Mouse (Mus musculus): ENCODE measurements around the gene Ppfia3. TPM values are rescaled to one million over a fixed set of nuclear protein-coding genes. Genes with fewer than 3 reads are reported as not detected.

The Ppfia3 gene
- polyA plus RNA-seq, 1 experiment from 2014 or later: 10.7 TPM

DNA sequence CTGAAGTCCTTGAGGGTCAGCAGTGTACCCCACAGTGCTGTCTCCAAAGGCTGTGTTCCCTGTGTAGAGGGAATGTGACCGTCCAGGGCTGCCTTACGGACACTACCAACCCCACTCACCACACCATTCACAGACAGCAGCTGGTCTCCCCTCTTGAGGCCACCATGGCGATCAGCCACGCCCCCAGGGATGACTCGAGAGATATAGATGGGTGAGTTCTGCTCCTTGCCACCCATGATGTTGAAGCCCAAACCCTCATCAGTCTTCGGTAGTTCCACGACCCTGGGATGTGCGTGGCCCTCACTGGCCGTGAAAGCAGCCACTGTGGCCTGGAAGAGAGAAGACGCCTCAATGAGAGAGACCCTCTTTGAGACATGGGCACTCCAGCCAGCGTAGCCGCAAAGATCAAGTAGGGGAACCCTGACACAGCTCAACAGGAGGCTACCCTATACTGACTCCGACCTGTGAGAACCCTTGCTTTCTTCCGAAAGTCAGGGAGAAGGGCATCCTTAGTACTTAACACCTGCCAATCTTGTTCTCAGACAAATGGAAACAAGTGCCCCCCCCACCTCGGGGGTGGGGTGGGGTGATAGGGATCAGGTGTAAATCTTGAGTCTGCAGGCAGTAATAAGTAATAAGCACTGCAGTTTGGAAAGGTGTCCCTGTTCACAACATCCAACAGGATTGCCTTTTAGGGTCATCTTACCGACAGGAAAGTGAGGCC is 2.4 kb upstream of the Ppfia3 start:
- Histone ChIP-seq H3K4me2 (ENCODE audit: low read length) (no peak overlapping the region), H3K9me3 (replicated peaks; ENCODE audit: control insufficient read depth, low read length) (no peaks in the 10 kb centered on the region), H3K4me3 (ENCODE audit: low read depth, low read length) (no peak overlapping the region), H3K27me3 (replicated peaks; ENCODE audit: control insufficient read depth, insufficient read depth, low read length) (peaks cover 6% of the 10 kb centered on the region; the same call in 1 of the 2 replicates), H3K27ac (ENCODE audit: low read depth, low read length) (no peak overlapping the region), H3K4me1 (ENCODE audit: control insufficient read depth, insufficient read depth, low read length) (peaks cover 28% of the 10 kb centered on the region), H3K9ac (ENCODE audit: low read length) (no peak overlapping the region), H3K36me3 (ENCODE audit: control insufficient read depth, insufficient read depth, low read length) (peaks cover 26% of the 10 kb centered on the region)
- no peak for DNase-seq (ENCODE audit: low spot score)
- WGBS: 75% methylated on average over 16 of the region's 16 CpGs
- ATAC-seq: no peak

GRCm38 (mm10) chr7:45368178-45368577 is 1.4 kb upstream of the Ppfia3 start:
- 79% methylated on average over 15 of the region's 15 CpGs for WGBS
- Histone ChIP-seq H3K9ac (ENCODE audit: low read length) (peak overlapping the region; percentile 68; the same call in 1 of the 2 replicates), H3K4me1 (ENCODE audit: control insufficient read depth, insufficient read depth, low read length) (peaks cover 28% of the 10 kb centered on the region), H3K36me3 (ENCODE audit: control insufficient read depth, insufficient read depth, low read length) (peaks cover 16% of the 10 kb centered on the region), H3K9me3 (replicated peaks; ENCODE audit: control insufficient read depth, low read length) (no peaks in the 10 kb centered on the region), H3K4me3 (ENCODE audit: low read depth, low read length) (no peak overlapping the region; the same call in 1 of the 2 replicates), H3K27me3 (replicated peaks; ENCODE audit: control insufficient read depth, insufficient read depth, low read length) (peaks cover 6% of the 10 kb centered on the region; the same call in 1 of the 2 replicates), H3K4me2 (ENCODE audit: low read length) (peak overlapping the region; percentile 89), H3K27ac (ENCODE audit: low read depth, low read length) (no peak overlapping the region)
- no peak for ATAC-seq
- DNase-seq (ENCODE audit: low spot score): no peak

DNA sequence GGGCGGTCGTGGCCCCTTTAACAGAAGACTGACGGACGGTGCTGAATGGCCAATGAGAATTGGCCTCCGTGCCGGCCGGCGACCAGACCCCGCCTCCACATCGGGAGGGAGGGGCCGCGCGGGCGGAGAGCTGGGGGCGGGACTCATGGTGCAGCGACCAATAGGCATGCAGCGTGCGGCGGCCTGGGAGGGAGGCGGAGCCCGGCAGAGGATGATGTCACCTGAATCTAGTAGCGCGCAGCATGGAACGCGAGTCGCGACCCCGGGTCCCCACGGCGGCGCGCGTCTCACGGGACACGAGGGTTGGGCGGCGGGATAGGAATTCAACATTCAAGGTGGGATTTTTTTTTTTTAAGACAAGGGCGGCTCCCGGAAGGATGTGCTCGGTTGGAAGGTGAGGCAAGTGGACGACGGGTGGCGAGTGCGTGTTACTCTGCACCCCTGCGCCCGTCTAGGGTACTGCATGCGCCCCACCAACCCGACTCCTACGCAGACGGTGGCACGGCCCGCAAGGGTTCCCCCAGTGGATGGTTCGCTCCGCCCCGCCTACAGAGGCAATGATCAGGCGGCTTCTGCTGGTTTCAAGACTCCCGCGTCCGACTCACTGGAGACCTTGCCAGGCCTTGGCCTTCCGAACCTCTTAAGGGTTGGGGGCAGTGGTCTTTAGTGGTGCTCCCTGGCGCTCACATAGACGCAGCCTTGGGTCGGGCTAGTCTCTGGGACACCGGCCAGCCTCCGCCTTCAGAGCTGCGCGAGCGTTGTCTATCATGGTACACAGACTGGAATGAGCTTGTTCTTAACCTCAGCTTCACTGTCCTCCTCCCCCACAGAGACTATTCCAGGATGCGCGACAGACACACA is 431 bp upstream of the Ppfia3 start:
- peaks cover 28% of the 10 kb centered on the region for H3K4me1 ChIP-seq (ENCODE audit: control insufficient read depth, insufficient read depth, low read length)
- H3K36me3 ChIP-seq (ENCODE audit: control insufficient read depth, insufficient read depth, low read length): peaks cover 7% of the 10 kb centered on the region
- H3K4me2 ChIP-seq (ENCODE audit: low read length): peak overlapping the region; percentile 89
- peak; percentile 89 for ATAC-seq
- no peaks in the 10 kb centered on the region for H3K9me3 ChIP-seq (replicated peaks; ENCODE audit: control insufficient read depth, low read length)
- WGBS: under 1% methylated on average over 67 of the region's 70 CpGs
- H3K4me3 ChIP-seq (ENCODE audit: low read depth, low read length): peak overlapping the region; percentile 83
- H3K9ac ChIP-seq (ENCODE audit: low read length): peak overlapping the region; percentile 83
- H3K27ac ChIP-seq (ENCODE audit: low read depth, low read length): peak overlapping the region; percentile 72
- peak; percentile 97 for DNase-seq (ENCODE audit: low spot score)
- H3K27me3 ChIP-seq (replicated peaks; ENCODE audit: control insufficient read depth, insufficient read depth, low read length): peaks cover 6% of the 10 kb centered on the region; the same call in 1 of the 2 replicates

DNA sequence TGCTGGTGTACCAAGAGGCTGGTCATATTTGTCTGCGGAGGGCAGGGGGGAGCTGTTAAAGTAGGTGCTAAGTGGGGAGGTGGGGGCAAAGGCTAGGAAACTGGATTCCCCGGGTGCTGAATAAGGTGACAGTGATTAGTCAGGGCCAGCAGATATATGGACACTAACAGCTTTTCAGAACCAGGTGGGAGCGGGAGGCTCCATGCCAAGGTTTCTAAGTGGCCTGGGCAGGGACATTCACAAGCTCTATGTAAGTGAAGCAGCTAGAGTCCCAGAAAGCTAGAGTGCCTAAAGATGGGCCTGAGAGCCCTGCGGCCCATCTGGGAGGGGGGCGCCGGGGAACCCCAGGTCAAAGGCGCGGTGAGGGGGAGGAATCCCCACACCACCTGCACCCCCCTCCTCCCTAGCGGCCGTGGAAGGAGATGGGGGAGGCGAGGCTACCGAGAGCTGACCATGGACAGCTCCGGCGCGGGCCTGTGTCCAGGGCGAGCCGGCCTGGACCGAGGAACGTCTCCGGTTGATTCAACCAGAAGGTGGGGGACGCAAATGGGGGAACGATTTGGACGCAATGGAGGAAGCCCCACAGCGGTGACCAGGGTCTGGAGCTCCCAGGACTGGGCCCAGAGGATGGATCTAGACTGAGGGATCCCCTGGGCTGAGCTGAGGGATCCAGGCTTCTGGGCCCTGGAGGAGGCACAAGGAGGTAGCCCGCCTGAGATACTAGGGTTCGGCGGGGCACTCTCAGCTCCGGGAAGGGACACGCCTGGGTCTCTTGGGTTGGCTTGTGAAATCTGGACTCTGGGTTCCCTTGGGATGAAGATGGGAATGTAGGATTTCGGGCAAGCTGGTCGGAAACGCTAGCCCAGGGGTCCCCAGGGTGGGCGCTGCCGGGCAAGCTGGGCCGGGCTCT is 822 bp downstream of the Ppfia3 start:
- H3K4me3 ChIP-seq (ENCODE audit: low read depth, low read length): peak overlapping the region; percentile 83
- DNase-seq (ENCODE audit: low spot score): peak; percentile 23
- peak overlapping the region; percentile 83 for H3K9ac ChIP-seq (ENCODE audit: low read length)
- peak overlapping the region; percentile 89 for H3K4me2 ChIP-seq (ENCODE audit: low read length)
- H3K27ac ChIP-seq (ENCODE audit: low read depth, low read length): peak overlapping the region; percentile 68; the same call in 1 of the 2 replicates
- no peaks in the 10 kb centered on the region for H3K9me3 ChIP-seq (replicated peaks; ENCODE audit: control insufficient read depth, low read length)
- WGBS: 4% methylated on average over 29 of the region's 35 CpGs
- H3K36me3 ChIP-seq (ENCODE audit: control insufficient read depth, insufficient read depth, low read length): no peaks in the 10 kb centered on the region
- peaks cover 6% of the 10 kb centered on the region; the same call in 1 of the 2 replicates for H3K27me3 ChIP-seq (replicated peaks; ENCODE audit: control insufficient read depth, insufficient read depth, low read length)
- ATAC-seq: no peak
- H3K4me1 ChIP-seq (ENCODE audit: control insufficient read depth, insufficient read depth, low read length): peaks cover 35% of the 10 kb centered on the region

DNA sequence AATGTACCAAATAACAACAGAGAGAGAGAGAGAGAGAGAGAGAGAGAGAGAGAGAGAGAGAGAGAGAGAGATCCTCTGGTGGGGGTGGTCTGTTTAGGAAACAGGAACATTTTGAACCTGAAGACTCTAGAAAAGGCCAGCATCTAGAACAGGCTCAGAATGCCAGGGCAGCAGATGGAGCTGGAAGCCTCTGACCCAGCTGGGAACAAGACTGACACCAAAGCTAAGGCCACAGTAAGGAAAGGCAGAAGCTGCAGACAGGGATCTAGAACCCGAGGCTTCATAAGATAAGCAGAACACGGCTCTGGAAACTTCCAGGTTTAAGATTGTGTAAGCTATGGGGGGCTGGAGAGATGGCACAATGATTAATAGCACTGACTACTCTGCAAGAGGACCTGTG is 2.8 kb downstream of the Ppfia3 start:
- H3K4me2 ChIP-seq (ENCODE audit: low read length): no peak overlapping the region
- no peaks in the 10 kb centered on the region for H3K27me3 ChIP-seq (replicated peaks; ENCODE audit: control insufficient read depth, insufficient read depth, low read length)
- H3K27ac ChIP-seq (ENCODE audit: low read depth, low read length): no peak overlapping the region
- no peak overlapping the region for H3K9ac ChIP-seq (ENCODE audit: low read length)
- 91% methylated on average over 2 of the region's 2 CpGs for WGBS
- H3K36me3 ChIP-seq (ENCODE audit: control insufficient read depth, insufficient read depth, low read length): 0 out of 2 replicates have a peak, but pooled peaks cover 4% of the 10 kb centered on the region
- no peak for ATAC-seq
- DNase-seq (ENCODE audit: low spot score): no peak
- H3K4me3 ChIP-seq (ENCODE audit: low read depth, low read length): no peak overlapping the region
- no peaks in the 10 kb centered on the region for H3K9me3 ChIP-seq (replicated peaks; ENCODE audit: control insufficient read depth, low read length)
- peaks cover 24% of the 10 kb centered on the region for H3K4me1 ChIP-seq (ENCODE audit: control insufficient read depth, insufficient read depth, low read length)

DNA sequence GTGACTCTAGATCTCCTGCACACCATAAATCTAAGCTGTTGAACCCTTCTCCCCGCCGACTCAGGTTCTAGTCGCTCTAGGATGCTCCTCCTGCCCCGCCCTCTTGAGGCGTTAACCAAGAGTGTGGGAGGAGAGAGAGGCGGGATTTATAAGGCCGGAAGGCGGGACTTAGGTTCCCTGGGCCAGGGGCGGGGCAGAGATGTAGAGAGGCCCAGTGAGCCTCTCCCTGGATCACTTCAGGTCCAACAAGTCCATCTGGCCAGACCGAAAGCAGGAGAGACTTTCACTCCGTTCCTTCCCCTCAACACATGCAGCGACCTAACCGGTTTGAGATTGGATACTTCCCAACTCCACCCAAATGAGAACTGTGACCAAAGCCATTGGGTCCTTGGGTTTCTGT is 4.0 kb downstream of the Ppfia3 start:
- ATAC-seq (no peak), DNase-seq (ENCODE audit: low spot score) (peak; percentile 66)
- peaks cover 7% of the 10 kb centered on the region; the same call in 1 of the 2 replicates for H3K36me3 ChIP-seq (ENCODE audit: control insufficient read depth, insufficient read depth, low read length)
- WGBS: 9% methylated on average over 13 of the region's 13 CpGs
- no peak overlapping the region for H3K27ac ChIP-seq (ENCODE audit: low read depth, low read length)
- peaks cover 20% of the 10 kb centered on the region for H3K4me1 ChIP-seq (ENCODE audit: control insufficient read depth, insufficient read depth, low read length)
- no peaks in the 10 kb centered on the region for H3K27me3 ChIP-seq (replicated peaks; ENCODE audit: control insufficient read depth, insufficient read depth, low read length)
- H3K4me2 ChIP-seq (ENCODE audit: low read length): no peak overlapping the region
- H3K4me3 ChIP-seq (ENCODE audit: low read depth, low read length): no peak overlapping the region
- H3K9me3 ChIP-seq (replicated peaks; ENCODE audit: control insufficient read depth, low read length): no peaks in the 10 kb centered on the region
- no peak overlapping the region for H3K9ac ChIP-seq (ENCODE audit: low read length)

DNA sequence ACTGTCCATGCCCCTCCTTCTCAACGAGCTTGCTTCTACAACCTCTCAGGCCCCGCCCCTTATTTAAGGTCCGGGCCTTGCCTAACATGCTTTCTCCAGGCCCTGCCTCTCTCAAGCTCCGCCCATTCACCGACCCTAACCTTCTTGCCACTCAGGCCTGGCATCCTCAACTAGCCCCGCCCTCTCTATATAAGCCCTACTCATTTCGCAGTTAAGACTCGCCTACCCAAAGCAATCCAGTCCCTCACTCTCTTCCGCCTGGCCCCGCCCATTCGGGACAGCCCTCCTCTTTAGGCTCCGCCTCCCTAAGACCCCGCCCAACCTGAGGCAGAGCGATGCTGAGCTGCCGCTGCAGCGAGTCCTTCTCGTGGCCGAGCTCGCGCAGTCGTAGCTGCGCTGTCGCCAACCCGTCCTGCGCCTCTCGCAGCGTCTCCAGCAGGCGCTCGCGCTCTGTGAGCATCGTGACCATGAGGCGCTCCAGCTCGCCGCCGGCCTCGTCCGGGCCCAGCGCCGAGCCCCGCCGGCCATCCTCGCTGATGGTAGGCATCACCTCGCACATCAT is 5.5 kb downstream of the Ppfia3 start:
- ATAC-seq: peak; percentile 90
- under 1% methylated on average over 43 of the region's 43 CpGs for WGBS
- peak overlapping the region; percentile 93 for H3K4me2 ChIP-seq (ENCODE audit: low read length)
- no peak overlapping the region for H3K27ac ChIP-seq (ENCODE audit: low read depth, low read length)
- DNase-seq (ENCODE audit: low spot score): peak; percentile 93
- H3K36me3 ChIP-seq (ENCODE audit: control insufficient read depth, insufficient read depth, low read length): peaks cover 21% of the 10 kb centered on the region
- H3K4me1 ChIP-seq (ENCODE audit: control insufficient read depth, insufficient read depth, low read length): peaks cover 16% of the 10 kb centered on the region
- H3K4me3 ChIP-seq (ENCODE audit: low read depth, low read length): peak overlapping the region; percentile 38
- peak overlapping the region; percentile 70 for H3K9ac ChIP-seq (ENCODE audit: low read length)
- H3K27me3 ChIP-seq (replicated peaks; ENCODE audit: control insufficient read depth, insufficient read depth, low read length): no peaks in the 10 kb centered on the region
- H3K9me3 ChIP-seq (replicated peaks; ENCODE audit: control insufficient read depth, low read length): no peaks in the 10 kb centered on the region
